Mouse (Mus musculus) MEL (cell line): ENCODE data around the gene Kcp. TPM values are rescaled to one million over a fixed set of nuclear protein-coding genes. Genes with fewer than 3 reads are reported as not detected.
A peak's percentile ranks its signal among the peaks of the same experiment; 100 is the strongest.

Source experiments
- DNase-seq: peaks from one replicate; pipeline ENCODE4 v3.0.0; 2011; ENCODE audit warnings: low read depth, low spot score
- H3K27ac ChIP-seq: 2 replicates; pipeline ENCODE4 v1.5.1; 2012; ENCODE audit warnings: low read depth, mild to moderate bottlenecking, control low read depth, low read length, moderate library complexity; ENCODE audit not compliant: control insufficient read depth
- H3K27me3 ChIP-seq, 2 experiments: fragments of 150-350 bp in 1 of 2; sonication (generic) in 1 of 2; 2 replicates each; pipeline ENCODE4 v1.6.1; 2012; ENCODE audit warnings: low read length in 2 of 2, mild to moderate bottlenecking in 2 of 2, improper control_type of control experiment in 1 of 2, moderate library complexity in 1 of 2; ENCODE audit not compliant: insufficient read depth in 2 of 2, control insufficient read depth in 1 of 2
- H3K36me3 ChIP-seq, 2 experiments: 2 replicates each; pipeline ENCODE4 v1.6.1; 2012 to 2014; ENCODE audit warnings: low read length in 2 of 2, improper control_type of control experiment in 1 of 2, inconsistent platforms in 1 of 2, mild to moderate bottlenecking in 1 of 2; ENCODE audit not compliant: insufficient read depth in 2 of 2, control insufficient read depth in 1 of 2
- H3K4me1 ChIP-seq, 2 experiments: fragments of 150-350 bp in 1 of 2; sonication (generic) in 1 of 2; 2 replicates each; pipeline ENCODE4 v1.6.1; 2012; ENCODE audit warnings: low read length in 2 of 2, improper control_type of control experiment in 1 of 2, mild to moderate bottlenecking in 1 of 2; ENCODE audit not compliant: insufficient read depth in 2 of 2, control insufficient read depth in 1 of 2
- H3K4me3 ChIP-seq, 2 experiments: fragments of 150-350 bp in 1 of 2; sonication (generic) in 1 of 2; 2 replicates each; pipeline ENCODE4 v1.5.1; 2012; ENCODE audit warnings: low read depth in 2 of 2, low read length in 2 of 2, mild to moderate bottlenecking in 2 of 2, moderate library complexity in 2 of 2, control low read depth in 1 of 2, improper control_type of control experiment in 1 of 2; ENCODE audit not compliant: control insufficient read depth in 1 of 2, insufficient read depth in 1 of 2
- H3K79me2 ChIP-seq: 2 replicates; pipeline ENCODE4 v1.6.1; 2012; ENCODE audit warnings: mild to moderate bottlenecking, low read length, moderate library complexity; ENCODE audit not compliant: control insufficient read depth, poor library complexity, insufficient read depth
- H3K9ac ChIP-seq: 2 replicates; pipeline ENCODE4 v1.6.1; 2012; ENCODE audit warnings: low read depth, mild to moderate bottlenecking, control low read depth, low read length, moderate library complexity; ENCODE audit not compliant: control insufficient read depth, poor library complexity, severe bottlenecking
- H3K9me3 ChIP-seq: fragments of 150-350 bp; sonication (generic); replicated peaks from 2 replicates; pipeline ENCODE4 v1.6.1; 2012; ENCODE audit warnings: mild to moderate bottlenecking, low read length, improper control_type of control experiment, moderate library complexity; ENCODE audit not compliant: insufficient read depth
- BHLHE40 ChIP-seq: IDR thresholded peaks from 2 replicates; pipeline ENCODE4 v1.6.1; 2012; ENCODE audit warnings: low read depth, mild to moderate bottlenecking, inconsistent platforms, low read length, improper control_type of control experiment, borderline replicate concordance
- CHD1 ChIP-seq: IDR thresholded peaks from 2 replicates; pipeline ENCODE4 v1.6.1; 2012; ENCODE audit warnings: low read depth, mild to moderate bottlenecking, inconsistent platforms, low read length, improper control_type of control experiment
- CHD2 ChIP-seq: IDR thresholded peaks from 2 replicates; pipeline ENCODE4 v1.6.1; 2011; ENCODE audit warnings: low read length, improper control_type of control experiment
- CTCF ChIP-seq, 3 experiments: IDR thresholded peaks in 2 of 3; conservative IDR thresholded peaks in 1 of 3; 2 replicates each; pipeline ENCODE4 v1.5.1; 2011 to 2012; ENCODE audit warnings: low read length in 3 of 3, low read depth in 2 of 3, mild to moderate bottlenecking in 2 of 3, improper control_type of control experiment in 1 of 3, inconsistent platforms in 1 of 3, mixed read lengths in 1 of 3, moderate library complexity in 1 of 3; ENCODE audit not compliant: control insufficient read depth in 1 of 3, insufficient read depth in 1 of 3, poor library complexity in 1 of 3, severe bottlenecking in 1 of 3
- E2F4 ChIP-seq: IDR thresholded peaks from 2 replicates; pipeline ENCODE4 v1.6.1; 2011; ENCODE audit warnings: low read depth, low read length, improper control_type of control experiment, borderline replicate concordance
- ELF1 ChIP-seq: IDR thresholded peaks from 2 replicates; pipeline ENCODE4 v1.6.1; 2014; ENCODE audit warnings: low read depth, mild to moderate bottlenecking, inconsistent platforms, low read length, improper control_type of control experiment, moderate library complexity
- EP300 ChIP-seq, 2 experiments: IDR thresholded peaks; 2 replicates each; pipeline ENCODE4 v1.6.1; 2011; ENCODE audit warnings: improper control_type of control experiment in 2 of 2, low read length in 2 of 2, low read depth in 1 of 2, mild to moderate bottlenecking in 1 of 2
- ETS1 ChIP-seq: IDR thresholded peaks from 2 replicates; pipeline ENCODE4 v1.6.1; 2012; ENCODE audit warnings: low read depth, mild to moderate bottlenecking, inconsistent platforms, low read length, improper control_type of control experiment, moderate library complexity
- GATA1 ChIP-seq: IDR thresholded peaks from 2 replicates; pipeline ENCODE4 v1.6.1; 2011; ENCODE audit warnings: low read depth, low read length, improper control_type of control experiment
- HCFC1 ChIP-seq: IDR thresholded peaks from 2 replicates; pipeline ENCODE4 v1.6.1; 2012; ENCODE audit warnings: low read depth, mild to moderate bottlenecking, inconsistent platforms, low read length, improper control_type of control experiment, moderate library complexity
- JUND ChIP-seq: IDR thresholded peaks from 2 replicates; pipeline ENCODE4 v1.6.1; 2011; ENCODE audit warnings: low read depth, mild to moderate bottlenecking, improper control_type of control experiment, low read length
- KAT2A ChIP-seq: conservative IDR thresholded peaks from 2 replicates; pipeline ENCODE4 v1.6.1; 2012; ENCODE audit warnings: low read depth, low read length, improper control_type of control experiment, inconsistent platforms
- MAFK ChIP-seq: IDR thresholded peaks from 2 replicates; pipeline ENCODE4 v1.6.1; 2011; ENCODE audit warnings: low read depth, mild to moderate bottlenecking, low read length, improper control_type of control experiment, borderline replicate concordance
- MAZ ChIP-seq: IDR thresholded peaks from 2 replicates; pipeline ENCODE4 v1.6.1; 2012; ENCODE audit warnings: low read depth, mild to moderate bottlenecking, inconsistent platforms, low read length, improper control_type of control experiment
- MEF2A ChIP-seq: IDR thresholded peaks from 2 replicates; pipeline ENCODE4 v1.6.1; 2014; ENCODE audit warnings: low read depth, mild to moderate bottlenecking, inconsistent platforms, low read length, improper control_type of control experiment; ENCODE audit not compliant: poor library complexity, insufficient replicate concordance, severe bottlenecking; ENCODE audit errors: extremely low read depth
- MXI1 ChIP-seq: IDR thresholded peaks from 2 replicates; pipeline ENCODE4 v1.6.1; 2011; ENCODE audit warnings: mild to moderate bottlenecking, low read depth, low read length, improper control_type of control experiment
- MYB ChIP-seq: IDR thresholded peaks from 2 replicates; pipeline ENCODE4 v1.6.1; 2011; ENCODE audit warnings: mild to moderate bottlenecking, low read depth, low read length, improper control_type of control experiment
- MYC ChIP-seq: IDR thresholded peaks from 2 replicates; pipeline ENCODE4 v1.6.1; 2011; ENCODE audit warnings: low read depth, mild to moderate bottlenecking, low read length, improper control_type of control experiment, moderate library complexity
- NELFE ChIP-seq: IDR thresholded peaks from 2 replicates; pipeline ENCODE4 v1.6.1; 2011; ENCODE audit warnings: low read depth, low read length, improper control_type of control experiment
- NRF1 ChIP-seq: IDR thresholded peaks from 2 replicates; pipeline ENCODE4 v1.6.1; 2014; ENCODE audit warnings: low read depth, mild to moderate bottlenecking, inconsistent platforms, low read length, improper control_type of control experiment, moderate library complexity; ENCODE audit not compliant: poor library complexity, insufficient read depth, severe bottlenecking
- POLR2AphosphoS2 ChIP-seq: IDR thresholded peaks from 2 replicates; pipeline ENCODE4 v1.6.1; 2011; ENCODE audit warnings: low read length, improper control_type of control experiment
- POLR2AphosphoS5 ChIP-seq: IDR thresholded peaks from 2 replicates; pipeline ENCODE4 v1.6.1; 2012; ENCODE audit warnings: low read depth, borderline replicate concordance, mild to moderate bottlenecking, inconsistent platforms, low read length, moderate library complexity, mixed read lengths
- RAD21 ChIP-seq: IDR thresholded peaks from 2 replicates; pipeline ENCODE4 v1.6.1; 2011; ENCODE audit warnings: mild to moderate bottlenecking, low read depth, low read length, improper control_type of control experiment
- RCOR1 ChIP-seq: IDR thresholded peaks from 2 replicates; pipeline ENCODE4 v1.6.1; 2012; ENCODE audit warnings: low read depth, mild to moderate bottlenecking, inconsistent platforms, low read length, improper control_type of control experiment
- SMC3 ChIP-seq: IDR thresholded peaks from 2 replicates; pipeline ENCODE4 v1.6.1; 2011; ENCODE audit warnings: low read depth, low read length, improper control_type of control experiment
- TAL1 ChIP-seq: IDR thresholded peaks from 2 replicates; pipeline ENCODE4 v1.6.1; 2012; ENCODE audit warnings: mild to moderate bottlenecking, inconsistent platforms, low read length, moderate library complexity, mixed read lengths
- TBP ChIP-seq: IDR thresholded peaks from 2 replicates; pipeline ENCODE4 v1.8.0; 2011; ENCODE audit warnings: low read depth, low read length, improper control_type of control experiment
- TCF12 ChIP-seq: IDR thresholded peaks from 2 replicates; pipeline ENCODE4 v1.6.1; 2014; ENCODE audit warnings: low read depth, mild to moderate bottlenecking, inconsistent platforms, low read length, improper control_type of control experiment, moderate library complexity
- UBTF ChIP-seq: IDR thresholded peaks from 2 replicates; pipeline ENCODE4 v1.6.1; 2012; ENCODE audit warnings: low read depth, mild to moderate bottlenecking, inconsistent platforms, low read length, improper control_type of control experiment, moderate library complexity, borderline replicate concordance; ENCODE audit not compliant: insufficient read depth
- USF1 ChIP-seq: IDR thresholded peaks from 2 replicates; pipeline ENCODE4 v1.6.1; 2014; ENCODE audit warnings: low read depth, mild to moderate bottlenecking, inconsistent platforms, low read length, improper control_type of control experiment, moderate library complexity
- USF2 ChIP-seq, 2 experiments: IDR thresholded peaks; 2 replicates each; pipeline ENCODE4 v1.6.1; 2011 to 2012; ENCODE audit warnings: improper control_type of control experiment in 2 of 2, low read length in 2 of 2, borderline replicate concordance in 1 of 2, inconsistent platforms in 1 of 2, low read depth in 1 of 2, mild to moderate bottlenecking in 1 of 2; ENCODE audit not compliant: insufficient read depth in 1 of 2
- ZC3H11A ChIP-seq: IDR thresholded peaks from 2 replicates; pipeline ENCODE4 v1.6.1; 2012; ENCODE audit warnings: low read depth, mild to moderate bottlenecking, inconsistent platforms, low read length, improper control_type of control experiment
- ZKSCAN1 ChIP-seq: IDR thresholded peaks from 2 replicates; pipeline ENCODE4 v1.6.1; 2012; ENCODE audit warnings: low read depth, mild to moderate bottlenecking, inconsistent platforms, low read length, improper control_type of control experiment, moderate library complexity
- ZMIZ1 ChIP-seq: IDR thresholded peaks from 2 replicates; pipeline ENCODE4 v1.6.1; 2012; ENCODE audit warnings: low read depth, mild to moderate bottlenecking, inconsistent platforms, low read length, improper control_type of control experiment, moderate library complexity
- ZNF384 ChIP-seq: IDR thresholded peaks from 2 replicates; pipeline ENCODE4 v1.6.1; 2012; ENCODE audit warnings: low read depth, mild to moderate bottlenecking, inconsistent platforms, low read length, improper control_type of control experiment
- polyA plus RNA-seq, 2 experiments: library from polyadenylated mRNA; stranded (reverse) in 1 of 2; unstranded in 1 of 2; fragments of >175 nt in 1 of 2; fragments of >200 nt in 1 of 2; gene quantifications; 2 replicates each; pipeline versions ENCODE4 v1.2.1 to v1.2.4; 2012; ENCODE audit warnings: low replicate concordance in 2 of 2, low read depth in 1 of 2; ENCODE audit not compliant: insufficient read length in 2 of 2, insufficient read depth in 1 of 2, missing spikeins in 1 of 2
- total RNA-seq: library from RNA; depleted of rRNA; stranded (reverse); fragments of 300-350 nt; gene quantifications from 2 replicates; pipeline ENCODE4 v1.2.3, GENCODE M21; 2012

Gene Kcp
- total and polyA plus RNA-seq, 3 experiments: 1.3 to 6.9 TPM; not detected in 1

DNA sequence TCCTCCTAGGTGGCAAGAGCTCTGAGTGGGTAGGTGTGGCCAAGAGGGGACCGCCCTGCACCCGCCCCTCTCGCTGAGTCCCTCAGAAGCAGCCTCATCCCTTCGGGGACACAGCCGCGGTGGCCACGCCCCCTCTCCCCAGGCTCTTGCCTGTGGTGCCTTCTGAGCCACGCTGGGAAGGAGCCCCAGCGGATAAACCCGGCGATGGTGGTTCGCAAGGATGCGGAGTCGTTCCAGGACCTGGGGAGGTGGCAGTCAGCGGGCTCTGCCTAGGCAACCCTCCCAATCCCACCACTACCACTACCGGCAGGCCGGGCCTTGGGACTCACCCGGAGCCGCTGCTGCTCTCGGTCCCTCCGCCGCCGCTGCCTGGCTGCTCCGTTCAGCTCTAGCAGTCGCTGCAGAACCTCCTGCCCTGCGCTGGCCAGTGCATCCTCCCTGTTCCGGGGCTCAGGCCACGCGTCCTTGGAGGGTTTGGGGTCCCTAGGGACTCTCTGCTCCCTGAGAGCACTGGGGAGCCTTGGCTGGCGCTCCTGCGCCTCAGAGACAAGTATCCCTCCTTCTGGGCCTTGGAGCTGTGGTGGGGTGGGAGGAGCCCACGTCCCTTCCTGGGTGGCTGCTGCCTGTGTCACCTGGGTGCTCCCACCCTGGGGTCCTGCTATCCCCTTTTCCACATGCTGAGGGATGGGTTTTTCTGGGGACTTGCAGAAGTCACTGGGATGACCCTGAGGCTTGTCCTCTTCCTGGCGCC, 33.6 kb downstream of the Kcp start:
- Histone ChIP-seq H3K36me3 (peaks cover 3 to 6% of the 10 kb centered on the region in 2 experiments; a peak in 3 of 4 replicates), H3K27me3 (no peaks in the 10 kb centered on the region; a peak in 1 of 4 replicates), H3K27ac (no peak overlapping the region), H3K79me2 (peaks cover under 1% of the 10 kb centered on the region; the same call in 1 of the 2 replicates), H3K9me3 (no peaks in the 10 kb centered on the region), H3K9ac (peak overlapping the region; percentile 79), H3K4me3 (peak overlapping the region; percentile 78 to 98), H3K4me1 (peaks cover 3 to 11% of the 10 kb centered on the region in 2 experiments; a peak in 3 of 4 replicates)
- DNase-seq: peak; percentile 96
- no peak for TF ChIP-seq JUND
- 0 out of 2 replicates have a peak, but pooled peaks have one; percentile 27 for TF ChIP-seq TBP
- TF ChIP-seq ZKSCAN1: no peak
- no peak for TF ChIP-seq MAFK
- TF ChIP-seq BHLHE40: no peak
- 0 out of 2 replicates have a peak, but pooled peaks have one; percentile 1 for TF ChIP-seq RAD21
- no peak for TF ChIP-seq ELF1
- TF ChIP-seq MYB: no peak
- TF ChIP-seq USF1: no peak
- TF ChIP-seq USF2 (IDR thresholded peaks at IDR 0.05; ENCODE audit: borderline replicate concordance in 1 of 2, insufficient read depth in 1 of 2, low read depth in 1 of 2, low read length in 2 of 2): no peak
- TF ChIP-seq TAL1: no peak
- 0 out of 2 replicates have a peak, but pooled peaks have one; percentile 62 for TF ChIP-seq UBTF
- peak; percentile 54 for TF ChIP-seq HCFC1
- TF ChIP-seq ZNF384: no peak
- TF ChIP-seq CHD1: no peak
- TF ChIP-seq MEF2A: no peak
- no peak for TF ChIP-seq ZC3H11A
- TF ChIP-seq POLR2AphosphoS5: no peak
- TF ChIP-seq TCF12: 0 out of 2 replicates have a peak, but pooled peaks have one; percentile 17
- no peak for TF ChIP-seq SMC3
- no peak for TF ChIP-seq ETS1
- peak; percentile 50 for TF ChIP-seq NELFE
- TF ChIP-seq MXI1: peak; percentile 61; the same call in 1 of the 2 replicates
- no peak for TF ChIP-seq MYC
- TF ChIP-seq E2F4: no peak
- TF ChIP-seq KAT2A: no peak
- TF ChIP-seq NRF1: no peak
- no peak for TF ChIP-seq RCOR1
- no peak; the same call in 1 of the 2 replicates for TF ChIP-seq POLR2AphosphoS2
- TF ChIP-seq GATA1: no peak
- TF ChIP-seq CHD2: no peak
- TF ChIP-seq ZMIZ1: no peak
- TF ChIP-seq MAZ: 0 out of 2 replicates have a peak, but pooled peaks have one; percentile 26
- no peak for TF ChIP-seq EP300 (IDR thresholded peaks at IDR 0.05; ENCODE audit: low read depth in 1 of 2, low read length in 2 of 2)
- no peak for TF ChIP-seq CTCF (IDR thresholded peaks at IDR 0.05 in 2 of 3, conservative IDR thresholded peaks at IDR 0.05 in 1 of 3; ENCODE audit: control insufficient read depth in 1 of 3, insufficient read depth in 1 of 3, low read depth in 2 of 3, low read length in 3 of 3, poor library complexity in 1 of 3, severe bottlenecking in 1 of 3)
